Mouse (Mus musculus): ENCODE data around the gene Cep72. TPM values are rescaled to one million over a fixed set of nuclear protein-coding genes. Genes with fewer than 3 reads are reported as not detected.

Gene Cep72
- polyA plus RNA-seq, 2 experiments: 5.5 to 8.5 TPM

DNA sequence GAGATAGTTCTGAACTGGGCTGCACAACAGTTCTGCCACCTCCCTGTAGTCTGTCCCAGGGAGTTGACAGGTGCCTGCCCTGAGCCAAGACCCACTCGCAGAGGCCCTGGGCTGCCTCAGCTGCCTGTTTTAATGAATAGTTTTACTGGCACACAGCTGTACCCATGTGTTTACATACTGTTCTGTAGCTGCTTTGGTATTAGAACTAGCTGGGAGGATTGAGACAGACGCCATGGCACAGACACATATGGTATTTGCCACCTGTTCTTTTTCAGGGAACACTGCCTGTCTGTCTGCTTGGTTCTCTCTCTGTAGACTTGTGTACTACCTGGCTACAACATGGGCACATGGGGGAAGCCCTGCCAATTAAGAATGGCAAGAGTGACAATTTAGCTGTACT is 27.3 kb downstream of the Cep72 start:
- Histone ChIP-seq H3K27ac (no peak overlapping the region), H3K4me1 (replicated peaks; ENCODE audit: control insufficient read depth in 2 of 2, insufficient read depth in 2 of 2, low read length in 1 of 2) (no peaks in the 10 kb centered on the region), H3K27me3 (ENCODE audit: control insufficient read depth, insufficient read depth, low read length) (no peaks in the 10 kb centered on the region), H3K4me2 (ENCODE audit: low read depth) (no peak overlapping the region), H3K9ac (replicated peaks) (no peak overlapping the region), H3K4me3 (ENCODE audit: insufficient read depth in 1 of 2, low read depth in 2 of 2, low read length in 2 of 2) (no peak overlapping the region), H3K36me3 (replicated peaks; ENCODE audit: control insufficient read depth, insufficient read depth, low read depth) (peaks cover 4% of the 10 kb centered on the region; the same call in 1 of the 2 replicates), H3K9me3 (ENCODE audit: control insufficient read depth, low read length) (no peaks in the 10 kb centered on the region)
- no peak for TF ChIP-seq CTCF (IDR thresholded peaks at IDR 0.05; ENCODE audit: low read depth)
- TF ChIP-seq EP300 (IDR thresholded peaks at IDR 0.05; ENCODE audit: low read depth): no peak
- DNase-seq (ENCODE audit: low read depth in 3 of 3, low spot score in 3 of 3) (no peak), ATAC-seq (ENCODE audit: insufficient read depth) (no peak)
- 70% methylated on average over 2 of the region's 2 CpGs for WGBS (ENCODE audit: insufficient replicate concordance)

DNA sequence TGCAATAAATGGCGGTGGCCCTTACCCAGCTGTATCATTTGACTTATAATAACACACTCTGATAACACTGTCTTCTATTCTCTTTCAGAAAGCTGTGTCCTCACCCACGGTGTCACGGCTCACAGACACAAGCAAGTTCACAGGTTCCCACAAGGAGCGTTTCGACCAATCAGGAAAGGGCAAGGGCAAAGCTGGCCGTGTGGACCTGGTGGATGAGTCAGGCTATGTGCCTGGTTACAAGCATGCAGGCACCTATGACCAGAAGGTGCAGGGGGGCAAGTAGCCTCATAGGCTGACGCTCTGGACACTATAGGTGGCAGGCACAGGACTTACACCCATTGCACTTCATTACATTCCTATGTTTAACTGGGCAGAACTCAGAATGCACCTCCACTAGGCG is 31.0 kb downstream of the Cep72 start:
- H3K4me3 ChIP-seq (ENCODE audit: insufficient read depth in 1 of 2, low read depth in 2 of 2, low read length in 2 of 2): no peak overlapping the region
- ATAC-seq (ENCODE audit: insufficient read depth) (no peak), DNase-seq (ENCODE audit: low read depth in 3 of 3, low spot score in 3 of 3) (no peak)
- no peaks in the 10 kb centered on the region; a peak in 1 of 4 replicates for H3K4me1 ChIP-seq (replicated peaks; ENCODE audit: control insufficient read depth in 2 of 2, insufficient read depth in 2 of 2, low read length in 1 of 2)
- no peak overlapping the region for H3K4me2 ChIP-seq (ENCODE audit: low read depth)
- no peak overlapping the region for H3K27ac ChIP-seq
- no peaks in the 10 kb centered on the region for H3K9me3 ChIP-seq (ENCODE audit: control insufficient read depth, low read length)
- H3K27me3 ChIP-seq (ENCODE audit: control insufficient read depth, insufficient read depth, low read length): no peaks in the 10 kb centered on the region
- 74% methylated on average over 8 of the region's 8 CpGs for WGBS (ENCODE audit: insufficient replicate concordance)
- H3K9ac ChIP-seq (replicated peaks): no peak overlapping the region
- TF ChIP-seq EP300 (IDR thresholded peaks at IDR 0.05; ENCODE audit: low read depth): no peak
- no peak for TF ChIP-seq CTCF (IDR thresholded peaks at IDR 0.05; ENCODE audit: low read depth)
- H3K36me3 ChIP-seq (replicated peaks; ENCODE audit: control insufficient read depth, insufficient read depth, low read depth): no peaks in the 10 kb centered on the region

DNA sequence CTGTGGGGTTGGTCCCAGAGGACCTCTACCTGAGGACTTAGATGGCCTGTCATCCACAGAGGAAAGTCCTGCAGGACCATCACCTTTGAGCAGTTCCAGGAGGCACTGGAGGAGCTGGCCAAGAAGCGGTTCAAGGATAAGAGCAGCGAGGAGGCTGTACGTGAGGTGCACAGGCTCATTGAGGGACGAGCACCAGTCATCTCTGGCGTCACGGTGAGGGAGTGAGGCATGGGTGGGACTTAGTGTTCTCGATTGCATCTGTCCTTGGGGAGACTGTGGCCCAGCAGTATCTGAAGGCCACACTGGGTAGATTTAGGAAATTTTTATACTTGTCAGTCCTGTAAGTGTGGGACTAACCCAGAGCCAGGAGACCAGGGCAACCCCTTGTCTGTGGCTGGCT is 31.4 kb downstream of the Cep72 start:
- WGBS (ENCODE audit: insufficient replicate concordance): 75% methylated on average over 7 of the region's 7 CpGs
- Histone ChIP-seq H3K27me3 (ENCODE audit: control insufficient read depth, insufficient read depth, low read length) (no peaks in the 10 kb centered on the region), H3K27ac (no peak overlapping the region), H3K36me3 (replicated peaks; ENCODE audit: control insufficient read depth, insufficient read depth, low read depth) (no peaks in the 10 kb centered on the region), H3K9ac (replicated peaks) (no peak overlapping the region), H3K4me2 (ENCODE audit: low read depth) (no peak overlapping the region), H3K4me1 (replicated peaks; ENCODE audit: control insufficient read depth in 2 of 2, insufficient read depth in 2 of 2, low read length in 1 of 2) (no peaks in the 10 kb centered on the region; a peak in 1 of 4 replicates), H3K9me3 (ENCODE audit: control insufficient read depth, low read length) (no peaks in the 10 kb centered on the region), H3K4me3 (ENCODE audit: insufficient read depth in 1 of 2, low read depth in 2 of 2, low read length in 2 of 2) (no peak overlapping the region)
- ATAC-seq (ENCODE audit: insufficient read depth): no peak
- DNase-seq (ENCODE audit: low read depth in 3 of 3, low spot score in 3 of 3): no peak
- TF ChIP-seq EP300 (IDR thresholded peaks at IDR 0.05; ENCODE audit: low read depth): no peak
- TF ChIP-seq CTCF (IDR thresholded peaks at IDR 0.05; ENCODE audit: low read depth): no peak

DNA sequence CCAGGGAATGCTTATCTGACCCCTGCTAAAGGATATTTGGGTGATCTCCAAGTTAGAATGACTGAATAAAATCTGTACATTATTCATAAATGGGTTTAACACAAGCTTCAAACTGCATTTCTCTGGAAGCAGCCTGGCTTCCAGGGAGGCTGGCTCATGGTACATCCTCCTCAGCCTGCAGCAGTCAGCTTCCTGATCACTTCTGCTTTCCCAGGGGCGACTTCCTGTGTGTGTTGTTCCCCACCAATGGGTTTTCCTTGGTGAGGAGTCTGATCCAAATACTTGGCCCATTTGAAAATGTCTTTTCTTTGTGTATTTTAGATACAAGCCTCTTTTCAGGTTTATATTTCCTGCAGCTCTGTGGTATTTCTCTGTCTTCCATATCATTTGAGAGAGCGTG is 33.1 kb downstream of the Cep72 start:
- no peak overlapping the region for H3K27ac ChIP-seq
- WGBS (ENCODE audit: insufficient replicate concordance): 48% methylated on average over 2 of the region's 2 CpGs
- no peak for DNase-seq (ENCODE audit: low read depth in 3 of 3, low spot score in 3 of 3)

DNA sequence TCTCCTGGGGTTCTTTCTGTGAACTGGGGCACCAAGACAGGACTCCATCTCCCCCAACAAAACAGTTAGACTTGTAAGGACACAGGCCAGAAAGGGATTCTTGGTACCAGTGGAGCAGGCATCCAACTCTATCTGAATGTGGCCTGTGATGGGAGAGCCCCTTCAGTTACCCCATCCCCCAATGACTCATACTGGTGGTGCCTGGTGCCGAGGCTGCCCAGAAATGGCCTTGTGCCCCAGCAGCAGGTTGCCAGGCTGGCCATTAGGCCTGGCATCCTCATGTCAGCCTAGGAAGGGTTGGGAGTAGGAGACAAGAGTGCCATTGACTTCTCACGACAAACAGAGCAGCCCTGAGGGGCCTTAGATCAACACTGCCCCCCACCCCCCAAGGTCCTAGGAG is 34.0 kb downstream of the Cep72 start:
- no peaks in the 10 kb centered on the region for H3K9me3 ChIP-seq (ENCODE audit: control insufficient read depth, low read length)
- H3K4me1 ChIP-seq (replicated peaks; ENCODE audit: control insufficient read depth in 2 of 2, insufficient read depth in 2 of 2, low read length in 1 of 2): no peaks in the 10 kb centered on the region; a peak in 1 of 4 replicates
- DNase-seq (ENCODE audit: low read depth in 3 of 3, low spot score in 3 of 3) (no peak), ATAC-seq (ENCODE audit: insufficient read depth) (no peak)
- no peaks in the 10 kb centered on the region for H3K27me3 ChIP-seq (ENCODE audit: control insufficient read depth, insufficient read depth, low read length)
- no peaks in the 10 kb centered on the region for H3K36me3 ChIP-seq (replicated peaks; ENCODE audit: control insufficient read depth, insufficient read depth, low read depth)
- no peak for TF ChIP-seq EP300 (IDR thresholded peaks at IDR 0.05; ENCODE audit: low read depth)
- no peak for TF ChIP-seq CTCF (IDR thresholded peaks at IDR 0.05; ENCODE audit: low read depth)
- H3K27ac ChIP-seq: no peak overlapping the region
- H3K9ac ChIP-seq (replicated peaks): no peak overlapping the region
- H3K4me3 ChIP-seq (ENCODE audit: insufficient read depth in 1 of 2, low read depth in 2 of 2, low read length in 2 of 2): no peak overlapping the region
- no peak overlapping the region for H3K4me2 ChIP-seq (ENCODE audit: low read depth)
- 56% methylated on average over 2 of the region's 2 CpGs for WGBS (ENCODE audit: insufficient replicate concordance)

More for the DNA sequence above, 33.1 kb downstream of the Cep72 start:
- H3K9ac ChIP-seq (replicated peaks): no peak overlapping the region
- TF ChIP-seq CTCF (IDR thresholded peaks at IDR 0.05; ENCODE audit: low read depth) (no peak), EP300 (IDR thresholded peaks at IDR 0.05; ENCODE audit: low read depth) (no peak)
- H3K27me3 ChIP-seq (ENCODE audit: control insufficient read depth, insufficient read depth, low read length): no peaks in the 10 kb centered on the region
- no peak overlapping the region for H3K4me2 ChIP-seq (ENCODE audit: low read depth)
- no peaks in the 10 kb centered on the region; a peak in 1 of 4 replicates for H3K4me1 ChIP-seq (replicated peaks; ENCODE audit: control insufficient read depth in 2 of 2, insufficient read depth in 2 of 2, low read length in 1 of 2)
- H3K36me3 ChIP-seq (replicated peaks; ENCODE audit: control insufficient read depth, insufficient read depth, low read depth): no peaks in the 10 kb centered on the region
- no peak for ATAC-seq (ENCODE audit: insufficient read depth)
- H3K9me3 ChIP-seq (ENCODE audit: control insufficient read depth, low read length): no peaks in the 10 kb centered on the region
- H3K4me3 ChIP-seq (ENCODE audit: insufficient read depth in 1 of 2, low read depth in 2 of 2, low read length in 2 of 2): no peak overlapping the region

Data from liver, embryonic 14.5 days (tissue).